Mouse (Mus musculus) induced T-regulatory cell, adult 2 months (primary cell): ENCODE data around the gene Sparcl1.
A peak's percentile ranks its signal among the peaks of the same experiment; 100 is the strongest.

Source experiments
- DNase-seq: peaks from one replicate; pipeline ENCODE4 v3.0.0-alpha.2; 2012; ENCODE audit warnings: low read depth

Gene Sparcl1

DNA sequence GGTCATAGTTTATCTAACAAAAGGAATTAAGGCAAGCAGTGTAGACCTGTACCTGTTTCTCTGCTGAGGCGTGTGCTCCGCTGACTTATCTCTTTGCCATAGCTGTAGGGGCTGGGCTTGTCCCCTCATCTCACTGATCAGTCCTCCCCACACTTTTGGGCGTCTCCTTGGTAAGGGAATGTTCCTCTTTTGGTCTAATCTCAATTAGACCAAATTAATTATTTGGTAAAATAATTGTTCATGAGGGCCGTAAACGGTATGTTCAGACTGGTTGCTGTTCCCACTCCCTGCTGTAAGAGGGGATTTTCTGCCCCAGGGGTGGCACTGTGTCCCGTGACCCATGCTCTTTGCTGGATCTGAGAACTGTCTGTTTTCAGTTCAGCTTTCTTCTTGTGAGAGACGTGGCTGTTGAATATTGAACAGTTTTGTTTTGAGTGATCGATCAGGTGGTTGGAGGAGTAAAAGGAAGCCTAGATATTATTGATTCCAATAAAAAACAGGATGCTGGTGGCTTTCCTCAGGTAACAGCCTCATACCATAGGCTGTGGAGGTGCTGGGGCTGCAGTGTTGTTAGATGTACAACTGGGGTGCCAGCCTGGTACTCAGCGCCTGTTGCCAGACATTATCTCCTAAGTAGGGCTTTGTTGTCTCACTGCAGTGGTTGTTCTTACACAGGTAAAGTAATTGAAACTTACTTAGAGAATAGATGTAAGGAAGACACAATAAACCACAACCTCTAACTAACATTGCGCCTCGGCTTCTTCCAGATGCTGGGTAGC lies 50.6 kb downstream of the Sparcl1 start:
- no peak for DNase-seq

DNA sequence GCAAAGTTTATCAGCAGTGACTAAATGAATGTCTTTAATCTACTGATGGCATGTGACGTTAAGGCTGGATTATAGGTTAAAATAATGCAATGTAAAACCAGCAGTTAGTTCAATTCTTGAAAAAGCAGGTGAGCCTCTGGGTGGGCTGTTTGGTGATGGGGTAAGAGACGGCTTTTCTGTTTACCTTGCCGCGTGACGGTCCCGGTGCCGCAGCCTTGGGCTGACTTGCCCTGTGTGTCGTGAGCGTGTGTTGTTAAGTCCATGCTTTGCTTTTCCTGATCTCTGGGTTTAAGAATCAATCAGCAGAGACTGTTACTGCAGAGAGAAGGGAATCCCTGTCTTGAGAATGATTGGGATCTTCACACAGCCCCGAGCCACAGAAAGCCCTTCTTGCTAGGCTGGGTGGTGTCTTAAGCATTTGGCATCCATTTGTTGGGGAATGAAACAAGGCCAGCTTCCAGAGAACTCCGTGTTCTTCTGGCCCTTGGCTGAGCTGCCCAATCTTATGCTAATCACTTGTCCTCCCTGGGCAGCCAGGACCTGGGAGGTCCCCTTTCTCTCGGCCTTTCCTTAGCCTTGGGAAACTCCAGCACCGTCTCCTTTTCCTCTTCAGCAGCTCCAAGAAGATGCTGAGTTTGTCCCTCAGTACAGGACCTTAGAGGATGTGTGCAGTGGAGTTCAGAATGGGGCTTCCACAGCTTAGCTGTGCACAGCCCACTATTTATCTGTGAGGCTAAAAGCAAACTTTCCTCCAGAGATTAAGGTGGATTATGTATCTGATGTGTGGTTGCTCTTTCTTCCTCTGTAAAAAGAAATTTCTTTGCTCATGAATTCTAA lies 51.4 kb downstream of the Sparcl1 start:
- no peak for DNase-seq

DNA sequence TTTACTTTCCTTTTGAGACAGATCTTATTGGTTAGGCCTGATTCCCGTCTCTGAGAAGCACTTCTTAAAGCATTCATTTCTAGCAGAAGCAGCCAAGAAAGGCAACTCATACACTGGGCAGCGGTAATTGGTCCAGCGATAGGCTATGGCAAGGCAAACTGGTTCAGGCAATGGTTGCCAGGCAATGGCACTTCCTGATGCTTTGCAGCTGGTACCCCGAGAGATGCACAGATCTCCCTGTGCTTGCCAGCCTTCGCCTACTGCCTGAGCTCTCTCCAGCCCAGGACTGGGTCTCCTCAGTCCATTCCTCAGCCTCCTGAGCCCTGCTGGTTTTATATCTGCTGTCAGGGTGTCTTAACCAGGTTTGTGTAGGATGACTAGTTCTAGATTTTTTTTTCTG lies 53.1 kb downstream of the Sparcl1 start:
- DNase-seq, result no peak

DNA sequence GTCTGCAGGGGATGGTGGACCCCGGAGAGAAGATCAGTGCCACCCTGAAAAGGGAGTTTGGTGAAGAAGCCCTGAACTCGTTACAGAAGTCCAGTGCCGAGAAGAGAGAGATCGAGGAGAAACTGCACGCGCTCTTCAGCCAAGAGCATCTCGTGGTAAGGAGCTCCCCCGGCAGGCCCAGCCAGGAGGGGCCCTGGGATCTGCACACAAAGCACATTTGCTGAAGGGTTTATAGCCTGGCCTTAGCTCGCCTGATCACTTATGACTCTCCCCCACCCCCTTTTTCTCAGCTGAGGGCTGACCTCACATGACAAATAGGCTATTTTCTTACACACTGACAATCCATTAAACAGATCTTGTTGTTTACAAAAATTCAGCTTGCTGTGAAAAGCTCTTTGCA lies 53.9 kb downstream of the Sparcl1 start:
- no peak for DNase-seq

DNA sequence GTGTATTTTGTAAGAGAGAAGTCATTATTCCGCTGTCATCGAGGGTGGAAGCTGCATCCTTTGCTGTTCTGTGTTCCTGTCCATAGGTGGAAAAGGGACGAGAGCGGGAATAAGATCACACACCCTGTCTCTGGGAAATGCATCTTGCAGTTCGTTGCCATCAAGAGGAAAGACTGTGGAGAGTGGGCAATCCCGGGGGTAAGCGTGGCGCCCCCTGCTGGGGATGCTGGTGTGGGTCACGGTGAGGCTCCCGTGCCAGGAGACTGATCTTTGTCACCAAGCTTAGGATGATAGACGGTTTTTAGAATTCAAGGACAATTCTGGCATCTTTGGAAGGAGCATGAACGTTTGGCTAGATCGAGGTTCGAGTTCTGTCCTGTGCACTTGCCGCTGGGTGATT lies 55.5 kb downstream of the Sparcl1 start:
- DNase-seq, result peak; percentile 54

DNA sequence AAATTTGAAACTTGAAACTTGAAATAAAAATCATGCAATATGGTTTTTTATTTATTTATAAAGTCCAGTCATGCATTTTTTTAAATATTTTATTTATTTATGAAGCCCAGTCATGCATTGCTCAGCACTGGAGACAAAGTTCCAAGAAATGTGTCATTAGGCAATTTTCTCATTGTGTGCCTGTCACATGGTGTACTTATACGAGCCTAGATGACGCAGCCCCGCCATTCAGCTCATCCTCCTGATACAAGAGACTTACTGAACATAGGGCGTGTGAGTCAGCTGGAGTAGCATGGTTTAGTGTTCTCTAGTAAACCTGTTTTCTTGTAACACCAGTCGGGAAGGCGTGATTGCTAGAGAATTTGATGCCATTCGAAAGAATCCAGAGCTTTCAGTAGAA lies 57.2 kb downstream of the Sparcl1 start:
- DNase-seq, result no peak

DNA sequence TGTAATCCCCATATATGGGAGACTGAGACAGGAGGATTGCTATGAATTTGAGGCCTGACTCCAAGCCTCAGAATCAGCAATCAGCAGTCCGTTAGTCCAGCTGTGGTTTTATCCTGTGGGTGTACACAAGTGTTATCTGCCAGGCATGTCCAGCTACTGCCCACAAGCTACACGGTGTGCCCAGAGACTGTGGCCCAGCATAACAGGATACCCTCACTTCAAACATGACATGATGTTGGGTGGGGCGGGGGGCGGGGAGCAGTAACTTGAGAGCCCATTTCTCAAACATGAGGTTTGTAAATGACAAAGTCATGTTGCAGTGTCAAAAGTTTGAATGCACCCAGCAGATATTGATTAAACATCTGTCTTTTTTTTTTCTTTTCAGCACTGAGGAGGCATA lies 57.7 kb downstream of the Sparcl1 start:
- no peak for DNase-seq

DNA sequence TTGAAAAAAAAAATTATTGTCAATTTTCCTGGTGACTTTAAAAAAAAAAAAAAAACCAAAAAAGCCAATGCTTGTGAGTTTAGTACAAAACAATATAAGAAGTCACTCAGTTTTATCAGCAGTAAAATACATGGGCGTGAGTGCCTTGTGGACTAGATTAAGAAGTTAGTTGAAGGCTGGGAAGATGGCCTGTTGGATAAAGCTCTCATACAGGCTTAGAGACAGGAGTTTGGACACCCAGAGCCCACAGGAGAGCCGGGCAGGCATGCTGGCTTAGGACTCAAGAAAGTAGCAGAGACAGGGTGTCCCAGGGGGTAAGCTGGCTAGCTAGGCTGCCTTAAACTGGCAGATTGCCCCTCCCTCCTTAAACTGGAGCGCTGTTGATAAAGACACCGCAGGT lies 58.6 kb downstream of the Sparcl1 start:
- no peak for DNase-seq

DNA sequence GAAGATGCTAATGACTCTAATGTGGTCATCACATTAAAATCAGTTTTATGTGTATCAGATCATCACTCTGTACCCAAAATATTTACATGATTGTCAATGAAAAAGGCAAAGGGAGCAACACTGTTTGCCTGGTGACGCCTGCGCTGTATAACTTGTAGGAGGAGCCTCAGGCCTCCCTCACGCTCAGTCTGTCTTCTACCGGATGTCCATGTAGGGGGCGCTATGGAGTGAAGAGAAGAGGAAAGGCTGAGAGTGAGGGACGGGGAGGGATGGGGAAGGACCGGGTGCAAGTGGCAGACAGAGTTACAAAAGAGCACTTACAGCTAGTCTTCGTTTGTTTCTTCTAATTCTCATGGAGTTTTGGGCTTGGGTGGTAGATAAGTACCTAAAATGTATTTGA lies 60.6 kb downstream of the Sparcl1 start:
- DNase-seq, result peak; percentile 55

DNA sequence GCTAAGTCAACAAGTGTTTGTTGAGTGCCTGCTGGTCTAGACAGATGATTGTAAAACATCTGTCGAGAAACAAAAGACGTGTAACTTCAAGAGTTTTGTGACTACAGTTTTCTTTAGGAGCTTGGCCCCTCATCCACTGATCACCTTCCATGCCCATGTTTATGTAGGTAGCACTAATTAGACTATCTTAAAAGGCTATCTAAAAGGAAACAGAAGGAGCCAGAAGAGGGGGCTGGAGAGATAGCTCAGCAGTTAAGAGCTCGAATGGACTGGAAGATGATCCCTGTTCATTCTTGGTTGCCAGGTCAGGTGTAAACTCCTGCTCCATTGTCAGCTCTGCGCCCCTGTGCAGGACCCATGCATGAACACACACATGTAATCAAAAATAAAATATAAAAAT lies 65.4 kb downstream of the Sparcl1 start:
- no peak for DNase-seq

DNA sequence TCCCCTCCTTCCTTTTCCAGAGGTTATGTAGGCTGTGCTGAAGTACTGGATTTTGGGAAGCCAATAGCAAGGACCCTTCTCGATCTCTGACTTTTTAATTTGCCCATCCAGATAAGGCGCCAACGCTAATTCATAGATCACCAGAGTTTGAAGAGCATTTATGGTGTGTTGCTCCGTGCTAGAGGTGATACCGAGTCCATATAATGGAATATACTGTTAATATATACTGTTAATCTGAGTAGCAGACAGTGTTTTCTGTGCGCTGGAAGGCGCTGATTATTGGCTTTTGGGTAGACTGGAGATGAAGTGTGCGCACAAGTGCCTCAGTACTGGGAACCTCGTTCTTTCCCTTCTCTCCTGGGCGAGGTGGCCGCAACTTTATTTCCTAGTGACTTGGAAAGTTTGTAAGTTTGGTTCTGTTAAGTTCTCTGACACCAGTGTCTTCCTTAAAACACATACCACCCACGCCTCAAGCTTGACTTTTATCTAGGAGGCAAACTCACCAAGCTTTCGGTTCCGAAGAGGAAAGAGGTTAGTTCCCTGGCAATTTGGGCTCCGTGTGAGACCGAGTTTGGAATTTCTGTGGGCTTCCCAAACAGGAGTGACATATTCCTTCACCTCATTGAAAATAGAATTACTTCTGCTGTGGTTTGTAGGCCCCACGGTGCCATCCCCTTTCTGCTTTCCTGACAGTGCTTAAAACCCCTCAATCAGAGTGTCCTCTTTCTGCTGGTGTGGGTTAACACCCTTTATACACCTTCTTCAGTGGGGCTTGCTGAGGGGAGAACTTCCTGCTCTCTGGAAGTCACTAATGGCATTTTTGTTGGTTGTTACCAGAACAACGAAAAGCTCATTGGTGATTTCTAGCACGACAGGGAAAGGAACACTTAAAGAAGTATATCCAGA lies 66.1 kb downstream of the Sparcl1 start:
- peak; percentile 61 for DNase-seq

DNA sequence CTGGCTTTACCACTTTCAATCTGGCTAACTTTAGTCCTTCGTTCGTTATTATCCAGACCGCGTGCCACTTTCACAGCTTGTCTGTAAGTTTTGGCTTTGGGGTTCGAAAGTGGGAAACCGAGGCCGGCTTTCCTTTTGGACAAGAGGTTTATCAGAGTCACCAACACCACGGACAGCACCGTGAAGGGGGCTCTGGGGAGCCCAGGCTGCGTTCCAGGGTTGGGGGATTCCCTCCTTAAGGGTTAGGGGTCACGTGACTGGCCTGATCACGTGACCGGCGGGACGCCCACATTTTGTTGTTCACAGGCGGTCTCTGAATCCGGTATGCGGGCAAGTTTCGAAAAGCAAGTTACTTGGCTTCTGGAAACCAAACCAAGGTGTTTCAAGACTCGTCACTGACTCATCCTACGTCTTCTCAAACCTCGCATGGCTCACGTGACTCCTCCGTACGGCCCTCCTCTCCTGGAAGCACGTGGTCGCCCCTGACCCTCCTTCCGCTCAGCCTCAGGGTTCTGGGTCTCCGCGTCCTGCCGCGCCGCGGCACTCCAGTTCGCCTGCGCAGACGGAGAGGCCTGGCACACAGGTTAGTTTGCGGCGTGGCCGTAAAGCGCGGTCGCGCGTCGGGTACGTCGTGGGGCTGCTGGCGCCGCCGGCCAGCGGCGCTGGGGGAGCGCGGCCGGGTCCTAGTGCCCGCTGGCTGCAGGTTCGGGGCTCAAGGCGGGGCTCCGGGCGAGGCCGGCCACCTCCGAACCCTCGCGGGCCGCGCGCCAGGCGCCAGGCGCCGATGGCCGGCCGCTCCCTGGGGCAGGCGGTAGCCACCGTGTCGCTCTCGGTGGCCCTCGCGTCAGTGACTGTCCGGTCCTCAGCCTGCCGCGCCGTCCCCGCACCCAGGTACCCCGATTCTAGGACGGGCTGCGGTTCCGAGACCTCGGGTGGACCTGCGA lies 67.0 kb downstream of the Sparcl1 start, which contains the start of gene Nudt9:
Gene Nudt9, plus strand, starts transcription at position 51 of the 944 bp plus-strand sequence.
- DNase-seq, result peak; percentile 96

DNA sequence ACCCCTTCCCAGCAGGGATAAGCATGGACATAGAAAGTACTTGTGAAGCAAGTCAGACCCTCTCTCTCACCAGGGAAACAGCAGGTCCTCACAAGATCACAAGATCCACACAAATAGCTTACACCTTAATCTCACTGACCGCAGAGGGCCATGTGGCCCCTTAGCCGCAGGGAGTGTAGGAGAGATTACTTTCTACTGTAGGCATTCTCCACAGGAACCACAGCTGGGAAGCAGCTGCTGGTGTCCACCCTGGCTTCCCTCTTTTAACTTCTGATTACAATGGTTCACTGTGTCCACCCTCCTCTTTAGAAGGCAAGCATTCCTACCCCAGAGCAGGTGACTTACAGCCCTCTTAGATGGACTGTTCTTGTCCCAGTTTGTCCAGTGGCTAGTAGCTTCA lies 69.8 kb downstream of the Sparcl1 start:
- no peak for DNase-seq

DNA sequence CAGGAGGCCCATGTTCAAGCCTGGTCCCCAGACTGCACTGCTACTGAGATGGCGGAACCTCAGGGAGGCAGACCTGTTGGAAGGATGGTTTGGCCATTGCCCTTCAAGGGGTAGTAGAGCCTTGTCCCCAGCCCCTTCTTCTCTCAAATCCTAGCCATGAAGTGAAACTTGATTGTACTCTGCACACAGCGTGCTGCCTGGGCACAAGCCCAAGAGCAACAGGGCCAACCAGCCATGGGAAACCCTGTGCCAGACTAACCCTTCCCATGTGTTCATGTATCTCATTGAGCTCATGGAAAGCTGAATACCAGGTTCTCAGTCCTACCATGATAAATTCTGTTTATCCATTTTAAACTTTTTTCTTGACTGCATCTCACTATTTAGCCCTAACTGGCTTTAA lies 70.6 kb downstream of the Sparcl1 start:
- no peak for DNase-seq

DNA sequence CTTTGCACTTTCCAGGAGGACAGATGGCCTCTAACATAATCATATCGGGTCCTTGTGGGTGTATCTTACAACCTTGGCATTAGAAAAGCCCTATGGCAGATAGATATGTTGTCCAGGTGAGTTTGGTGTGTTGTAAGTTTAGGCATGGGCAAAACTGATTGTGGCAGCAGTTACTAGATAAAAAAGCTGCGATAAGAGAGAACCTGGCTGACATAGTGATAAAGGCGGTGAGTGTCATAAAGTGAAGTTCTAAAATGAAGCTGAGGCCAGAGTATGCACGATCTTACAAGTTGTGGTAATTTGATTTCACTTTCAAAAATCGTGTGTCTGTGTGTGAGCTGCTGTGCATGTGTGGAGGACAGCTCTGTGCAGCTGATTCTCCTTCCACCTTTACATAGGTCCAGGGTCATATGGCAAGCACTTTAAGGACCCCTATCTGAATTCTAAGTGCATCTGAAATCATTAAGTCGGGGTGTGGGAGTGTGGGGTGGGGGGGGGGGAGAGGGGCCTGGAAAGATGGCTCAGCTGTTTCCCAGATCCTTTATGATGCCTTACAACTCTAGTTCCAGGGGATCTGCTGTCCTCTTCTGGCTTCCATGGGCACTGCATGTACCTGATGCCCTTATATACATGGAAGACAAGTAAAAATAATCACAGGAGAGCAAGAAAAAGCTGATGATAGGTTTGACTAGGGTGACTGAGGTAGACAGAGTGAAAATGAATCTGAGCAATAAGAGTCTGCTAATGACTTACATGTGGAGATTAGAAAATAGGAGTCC lies 74.2 kb downstream of the Sparcl1 start:
- peak; percentile 44 for DNase-seq

DNA sequence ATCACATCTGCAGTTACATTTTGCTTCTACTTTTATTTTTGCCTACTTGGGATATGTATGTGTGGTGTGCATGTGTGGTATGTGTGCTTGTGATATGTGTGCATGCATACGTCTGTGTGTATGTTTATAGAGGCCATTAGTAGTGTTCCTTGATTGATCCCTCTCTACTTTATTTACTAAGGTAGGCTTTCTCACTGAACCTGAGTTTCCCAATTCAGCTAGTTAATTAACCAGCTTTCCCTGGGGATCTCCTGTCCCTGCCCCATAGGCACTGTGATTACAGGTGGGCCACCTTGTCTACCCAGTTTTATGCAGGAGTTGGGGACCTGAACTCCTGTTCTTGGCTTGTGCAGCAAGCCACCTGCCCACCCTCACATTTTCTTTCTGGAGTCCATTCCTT lies 76.8 kb downstream of the Sparcl1 start:
- no peak for DNase-seq

DNA sequence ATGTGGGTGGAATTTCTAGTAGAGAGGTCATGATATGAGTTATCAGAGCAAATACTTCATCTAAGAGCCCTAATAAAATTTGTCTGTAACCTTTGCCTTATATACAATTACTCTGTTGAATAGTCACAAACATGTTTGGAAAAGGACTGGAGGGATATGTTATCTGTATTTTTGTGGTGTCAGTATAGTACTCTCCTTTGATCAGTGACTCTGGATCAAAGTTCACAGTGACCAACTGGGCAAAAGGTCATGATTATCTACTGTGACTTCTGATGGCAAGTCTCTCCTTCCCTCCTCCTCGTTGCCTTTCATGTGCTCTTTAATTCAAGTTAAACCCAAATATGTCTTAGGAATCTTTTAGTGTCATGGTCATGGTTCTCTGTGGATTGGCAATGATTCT lies 77.7 kb downstream of the Sparcl1 start:
- DNase-seq, result no peak

DNA sequence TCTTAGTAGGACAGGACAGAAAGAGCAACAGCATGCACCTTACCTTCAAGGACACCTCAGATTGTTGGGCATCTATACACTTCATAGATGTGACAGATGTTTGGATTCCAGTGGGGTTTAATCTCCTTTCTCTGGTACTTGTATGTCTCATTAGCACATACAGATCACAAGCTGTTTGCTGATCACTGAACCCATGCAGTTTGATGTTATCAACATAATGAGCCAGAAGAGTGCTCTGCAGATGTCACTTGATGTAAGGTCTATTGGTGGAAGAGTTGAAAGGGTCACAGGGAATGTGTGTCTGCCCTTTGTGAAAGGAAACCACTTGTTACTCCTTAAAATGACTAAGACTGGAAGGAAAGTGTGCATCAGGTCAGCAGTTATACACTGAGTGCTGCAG lies 78.5 kb downstream of the Sparcl1 start:
- no peak for DNase-seq

DNA sequence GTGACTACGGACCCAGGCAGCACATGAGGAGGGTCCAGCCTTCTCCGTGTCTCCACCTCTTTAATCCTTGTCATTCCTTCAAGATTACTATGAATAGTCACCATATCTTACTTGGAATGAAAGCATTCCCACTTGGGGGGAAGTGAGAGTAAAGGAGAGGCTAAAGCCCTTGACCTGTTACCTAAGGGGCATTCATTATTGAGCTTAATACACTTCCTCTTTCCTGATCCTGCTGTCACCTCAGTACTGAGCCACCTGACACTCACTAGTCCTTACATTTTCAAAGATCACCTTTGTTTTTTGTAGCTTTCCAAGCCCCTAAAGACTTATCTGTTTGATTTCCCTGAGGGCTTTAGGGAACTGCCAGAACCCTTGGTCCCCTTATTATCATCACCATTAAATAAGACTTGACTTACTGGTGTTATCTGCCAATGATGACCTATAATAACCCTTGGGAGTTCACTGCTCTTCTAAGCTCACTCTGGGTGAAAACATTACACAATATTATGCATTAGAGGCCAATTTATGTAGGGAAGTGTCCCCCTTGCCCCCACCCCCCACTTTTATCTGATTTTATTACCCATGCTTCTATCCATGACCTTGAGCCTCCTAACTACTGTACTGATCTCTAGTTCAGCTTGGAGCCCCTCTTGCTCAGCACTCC lies 81.0 kb downstream of the Sparcl1 start:
- DNase-seq, result no peak
